Mouse (Mus musculus) limb, embryonic 15.5 days (tissue): ENCODE results near the gene Acat3. TPM values are rescaled to one million over a fixed set of nuclear protein-coding genes. Genes with fewer than 3 reads are reported as not detected.
"Not testable (repeated sequence)": the region's sequence is repeated elsewhere in the genome, so short reads cannot be mapped to it uniquely, and the experiment has no call there.

Experiments
- ATAC-seq: fragments of 200-750 bp; cut with Nextera tagmentation; 2 replicates; pipeline ENCODE4 v1.8.0; 2017; ENCODE audit warnings: low read depth, moderate TSS enrichment; ENCODE audit not compliant: insufficient number of reproducible peaks, low FRiP score, low TSS enrichment
- H3K27ac ChIP-seq: fragments of 300-500 bp; sonication (generic); 2 replicates; pipeline ENCODE4 v1.5.1; 2015; ENCODE audit warnings: moderate library complexity, mild to moderate bottlenecking, inconsistent platforms
- H3K27me3 ChIP-seq: fragments of 300-500 bp; sonication (generic); 2 replicates; pipeline ENCODE4 v1.6.1; 2015; ENCODE audit warnings: inconsistent platforms
- H3K36me3 ChIP-seq: fragments of 300-500 bp; sonication (generic); 2 replicates; pipeline ENCODE4 v1.6.1; 2015; ENCODE audit warnings: inconsistent platforms
- H3K4me1 ChIP-seq: fragments of 300-500 bp; sonication (generic); 2 replicates; pipeline ENCODE4 v1.6.1; 2015; ENCODE audit warnings: inconsistent platforms
- H3K4me2 ChIP-seq: fragments of 300-500 bp; sonication (generic); 2 replicates; pipeline ENCODE4 v1.6.1; 2015; ENCODE audit warnings: mild to moderate bottlenecking, inconsistent platforms
- H3K4me3 ChIP-seq: fragments of 300-500 bp; sonication (generic); 2 replicates; pipeline ENCODE4 v1.5.1; 2015; ENCODE audit warnings: mild to moderate bottlenecking, inconsistent platforms
- H3K9ac ChIP-seq: fragments of 300-500 bp; sonication (generic); 2 replicates; pipeline ENCODE4 v1.6.1; 2015; ENCODE audit warnings: inconsistent platforms
- H3K9me3 ChIP-seq: fragments of 300-500 bp; sonication (generic); 2 replicates; pipeline ENCODE4 v1.6.1; 2016; ENCODE audit warnings: inconsistent platforms
- WGBS: fragments of 180-500 bp; shearing (Covaris S2); methylation state at CpG from one replicate; pipeline ENCODE4 v1.1.7; 2015; 5-methylcytosine and 5-hydroxymethylcytosine counted together
- polyA plus RNA-seq: library from polyadenylated mRNA; unstranded; fragments of >200 nt; fragmentation: Nextera tagmentation; extraction: Ambion mirVana; gene quantifications from 2 replicates; pipeline ENCODE4 v1.2.1, GENCODE M21; 2015

Acat3 gene
- polyA plus RNA-seq, 1 experiment from 2014 or later: 0.72 TPM

DNA sequence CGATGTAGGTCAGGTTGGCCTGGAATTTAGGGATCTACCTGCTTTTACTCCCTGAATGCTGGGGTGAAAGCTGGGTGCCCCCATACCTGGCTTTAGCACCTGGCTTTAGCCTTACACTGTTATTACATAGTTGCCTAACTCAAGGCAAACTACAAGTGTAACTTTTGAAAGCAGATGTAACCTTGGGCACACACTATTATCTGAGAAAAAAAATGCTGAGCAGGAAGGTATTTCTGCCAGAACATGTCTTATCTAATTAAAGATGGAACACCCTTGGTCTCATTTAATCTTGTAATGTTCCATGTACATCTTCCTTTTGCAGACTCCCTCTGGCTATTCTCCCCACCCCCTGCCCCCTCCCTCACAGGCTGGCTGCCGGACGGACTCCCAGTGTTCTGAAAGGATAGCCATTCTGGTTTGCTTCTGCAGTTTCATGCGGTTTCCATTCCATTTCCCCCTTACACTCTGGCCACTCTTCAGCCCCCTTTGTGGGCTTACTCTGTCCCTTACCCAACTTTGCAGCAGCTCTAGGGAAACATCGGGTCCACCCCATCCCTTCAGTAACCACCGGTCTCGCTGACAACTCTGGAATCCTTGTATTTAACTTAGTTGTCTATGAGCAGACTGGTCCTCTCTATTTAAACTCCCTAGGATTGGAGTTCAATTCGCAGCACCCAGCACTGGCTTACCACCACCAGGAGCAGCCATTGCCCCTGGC lies 1.3 kb upstream of the Acat3 start:
- Histone ChIP-seq H3K27ac (no peak overlapping the region), H3K36me3 (peaks cover 36% of the 10 kb centered on the region), H3K9ac (no peak overlapping the region), H3K27me3 (no peaks in the 10 kb centered on the region), H3K4me2 (no peak overlapping the region), H3K4me1 (peaks cover 9% of the 10 kb centered on the region), H3K9me3 (no peaks in the 10 kb centered on the region), H3K4me3 (no peak overlapping the region)
- WGBS: 66% methylated on average over 8 of the region's 8 CpGs
- no peak for ATAC-seq

DNA sequence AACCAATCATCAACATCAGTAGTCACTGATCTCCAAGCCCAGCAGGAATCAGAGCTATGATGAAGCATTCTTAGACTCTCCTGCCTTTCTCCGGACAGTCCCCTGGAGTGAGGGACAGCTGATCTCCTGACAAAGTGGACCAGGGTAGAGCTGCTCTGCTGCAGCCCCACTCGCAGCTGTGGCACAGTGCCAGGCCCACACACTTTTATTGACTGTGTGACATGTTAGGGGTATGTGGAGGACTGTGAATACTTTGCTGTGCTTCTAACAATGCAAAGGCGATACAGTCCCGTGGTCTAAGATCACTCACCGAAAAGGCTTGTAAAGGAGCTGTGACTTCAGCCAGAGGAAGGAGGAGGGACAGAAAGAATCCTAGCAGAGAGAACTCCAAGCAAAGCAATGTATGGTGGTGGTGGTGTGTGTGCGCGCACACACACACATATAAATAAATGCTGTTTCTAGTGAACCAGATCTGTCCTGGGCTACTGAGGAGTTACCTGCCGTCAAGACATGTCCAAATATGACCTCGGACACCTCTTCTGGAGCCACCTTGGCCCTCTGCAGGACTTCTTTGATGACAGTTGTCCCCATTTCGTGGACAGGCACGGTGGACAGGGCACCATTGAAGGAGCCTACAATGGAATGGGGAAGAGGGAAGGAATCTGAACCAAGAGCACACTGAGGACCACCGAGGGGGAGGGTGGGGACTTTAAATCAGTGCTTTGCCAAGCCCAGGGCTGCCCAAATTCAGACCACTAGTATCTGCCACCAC lies 837 bp downstream of the Acat3 start:
- H3K9me3 ChIP-seq, H3K4me1 ChIP-seq, H3K27me3 ChIP-seq, ATAC-seq, H3K27ac ChIP-seq, H3K9ac ChIP-seq: not testable (repeated sequence)
- H3K4me3 ChIP-seq: peak overlapping the region; percentile 33
- H3K4me2 ChIP-seq: peak overlapping the region; percentile 53
- peaks cover 18% of the 10 kb centered on the region for H3K36me3 ChIP-seq
- WGBS: 43% methylated on average over 3 of the region's 12 CpGs

DNA sequence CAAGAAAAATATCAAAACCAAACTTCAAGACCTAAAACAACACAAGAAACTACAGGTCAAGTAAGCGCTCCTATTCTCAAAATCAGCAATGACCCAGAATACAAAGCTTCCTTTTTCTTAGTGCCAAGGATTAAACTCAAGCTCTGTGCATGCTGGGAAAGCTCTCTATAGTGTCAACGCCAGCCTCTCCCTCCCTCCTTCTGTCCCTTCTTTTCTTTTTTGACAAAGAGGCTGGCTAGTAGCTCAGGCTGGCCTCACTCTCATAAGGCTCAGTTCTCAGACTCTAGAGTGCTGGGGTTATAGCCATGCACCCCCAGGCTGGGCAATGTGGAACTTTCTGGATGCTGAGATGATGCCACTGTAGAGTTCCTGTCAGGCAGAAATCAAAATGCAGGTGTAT lies 2.3 kb downstream of the Acat3 start:
- no peak overlapping the region for H3K27ac ChIP-seq
- 68% methylated on average over 2 of the region's 2 CpGs for WGBS

DNA sequence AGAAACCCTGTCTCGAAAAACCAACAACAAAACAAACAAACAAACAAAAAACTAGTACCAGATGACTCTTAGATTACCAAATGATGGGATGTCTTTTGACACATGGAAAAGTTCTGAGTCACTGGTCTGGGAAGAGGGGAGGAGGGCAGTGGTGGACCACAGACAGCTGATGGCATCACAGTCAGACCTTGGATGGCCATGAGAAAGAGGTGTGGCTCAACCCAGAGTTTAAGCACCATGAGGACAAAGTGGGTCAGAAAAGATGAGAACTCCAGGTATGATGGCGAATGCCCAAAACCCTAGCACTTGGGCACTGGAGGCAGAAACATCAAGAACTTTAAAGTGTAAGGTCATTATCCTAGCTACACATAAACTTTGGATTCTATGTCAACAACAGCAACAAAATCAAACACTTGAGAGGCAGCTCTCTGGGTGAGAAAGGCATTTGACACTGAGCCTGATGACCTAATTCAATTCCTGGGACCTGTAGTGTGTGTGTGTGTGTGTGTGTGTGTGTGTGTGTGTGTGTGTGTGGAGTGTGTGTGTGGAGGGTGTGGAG lies 2.9 kb downstream of the Acat3 start:
- peaks cover 2% of the 10 kb centered on the region; the same call in 1 of the 2 replicates for H3K36me3 ChIP-seq
- no peak for ATAC-seq
- H3K4me3 ChIP-seq: no peak overlapping the region
- no peak overlapping the region for H3K9ac ChIP-seq
- H3K27ac ChIP-seq: no peak overlapping the region
- 74% methylated on average over 2 of the region's 2 CpGs for WGBS
- peaks cover 9% of the 10 kb centered on the region for H3K4me1 ChIP-seq
- H3K27me3 ChIP-seq: no peaks in the 10 kb centered on the region
- no peaks in the 10 kb centered on the region for H3K9me3 ChIP-seq
- no peak overlapping the region for H3K4me2 ChIP-seq

More for the DNA sequence above, 2.3 kb downstream of the Acat3 start:
- no peaks in the 10 kb centered on the region for H3K27me3 ChIP-seq
- H3K36me3 ChIP-seq: peaks cover 7% of the 10 kb centered on the region
- ATAC-seq: no peak
- no peaks in the 10 kb centered on the region for H3K9me3 ChIP-seq
- no peak overlapping the region for H3K4me2 ChIP-seq
- H3K4me1 ChIP-seq: peaks cover 9% of the 10 kb centered on the region
- H3K4me3 ChIP-seq: no peak overlapping the region
- no peak overlapping the region for H3K9ac ChIP-seq

DNA sequence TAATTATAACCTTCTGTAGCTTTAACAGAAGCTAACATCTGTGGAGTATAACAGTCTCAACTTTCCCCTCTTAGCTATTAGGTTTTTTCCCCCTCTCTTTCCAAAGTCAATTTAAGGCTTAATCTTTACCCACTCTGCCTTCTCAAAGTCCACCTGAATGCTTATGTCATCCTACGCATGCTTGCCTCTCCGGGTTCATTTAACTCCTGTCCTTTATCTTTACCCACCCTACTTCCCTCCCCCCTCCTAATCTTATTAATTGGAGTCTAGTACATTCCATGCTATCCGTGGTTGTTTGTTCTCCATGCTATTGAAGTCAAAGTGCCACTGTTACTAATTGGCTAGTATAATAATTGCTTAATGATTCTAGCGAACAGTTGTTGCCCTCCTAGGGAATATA lies 4.7 kb downstream of the Acat3 start:
- Histone ChIP-seq H3K9ac (no peak overlapping the region), H3K27me3 (no peaks in the 10 kb centered on the region), H3K36me3 (no peaks in the 10 kb centered on the region), H3K4me3 (no peak overlapping the region), H3K4me2 (no peak overlapping the region), H3K9me3 (no peaks in the 10 kb centered on the region), H3K27ac (no peak overlapping the region), H3K4me1 (peaks cover 6% of the 10 kb centered on the region)
- 49% methylated on average over 4 of the region's 4 CpGs for WGBS
- ATAC-seq: no peak

DNA sequence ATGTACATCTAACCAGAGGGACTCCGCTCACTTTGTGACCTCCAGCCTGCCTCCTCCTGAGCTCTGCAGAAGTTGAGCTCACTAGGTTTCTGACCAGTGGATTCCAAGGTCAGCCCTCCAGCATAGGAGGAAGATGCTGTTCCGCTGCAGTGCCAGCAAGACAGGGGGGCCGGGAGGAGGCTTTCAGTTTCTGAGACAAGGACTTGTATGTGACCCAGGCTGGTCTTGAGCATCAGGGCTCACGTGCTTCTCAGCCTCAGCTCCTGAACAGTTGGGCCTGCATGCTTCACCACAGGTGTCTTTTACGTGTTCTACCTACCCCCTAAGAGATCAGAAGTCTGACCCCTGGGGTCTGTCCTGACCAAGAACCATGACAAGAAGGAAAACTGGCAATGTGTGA lies 8.8 kb downstream of the Acat3 start:
- not testable (repeated sequence) for ATAC-seq, H3K9me3 ChIP-seq, H3K4me1 ChIP-seq, H3K27ac ChIP-seq, H3K36me3 ChIP-seq, H3K4me3 ChIP-seq, H3K4me2 ChIP-seq, H3K27me3 ChIP-seq, H3K9ac ChIP-seq
- 83% methylated on average over 5 of the region's 5 CpGs for WGBS

DNA sequence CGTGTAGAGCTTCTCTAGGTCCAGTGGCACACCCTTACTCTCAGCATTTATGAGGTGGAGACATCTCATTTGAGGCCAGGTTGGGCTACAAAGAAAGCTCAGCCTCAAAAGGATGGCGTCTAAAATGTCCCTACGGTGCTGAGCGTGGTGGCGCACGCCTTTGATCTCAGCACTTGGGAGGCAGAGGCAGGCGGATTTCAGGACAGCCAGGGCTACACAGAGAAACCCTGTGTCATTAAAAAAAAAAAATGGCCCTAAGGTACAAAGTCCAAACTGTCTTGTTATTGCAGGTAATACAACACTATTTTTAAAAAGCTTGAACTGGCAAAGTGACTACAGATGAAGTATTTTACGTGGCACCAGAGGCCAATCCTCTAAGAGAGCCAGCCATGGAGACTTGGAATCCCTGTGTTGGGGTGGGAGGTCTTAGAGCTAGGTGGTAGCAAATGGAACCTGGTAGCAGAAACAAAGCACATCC lies 14.7 kb downstream of the Acat3 start:
- ATAC-seq: no peak
- Histone ChIP-seq H3K4me2 (no peak overlapping the region), H3K9ac (no peak overlapping the region), H3K27me3 (no peaks in the 10 kb centered on the region), H3K36me3 (peaks cover 54% of the 10 kb centered on the region), H3K4me1 (no peaks in the 10 kb centered on the region), H3K27ac (no peak overlapping the region), H3K4me3 (no peak overlapping the region), H3K9me3 (no peaks in the 10 kb centered on the region)
- 87% methylated on average over 8 of the region's 8 CpGs for WGBS

DNA sequence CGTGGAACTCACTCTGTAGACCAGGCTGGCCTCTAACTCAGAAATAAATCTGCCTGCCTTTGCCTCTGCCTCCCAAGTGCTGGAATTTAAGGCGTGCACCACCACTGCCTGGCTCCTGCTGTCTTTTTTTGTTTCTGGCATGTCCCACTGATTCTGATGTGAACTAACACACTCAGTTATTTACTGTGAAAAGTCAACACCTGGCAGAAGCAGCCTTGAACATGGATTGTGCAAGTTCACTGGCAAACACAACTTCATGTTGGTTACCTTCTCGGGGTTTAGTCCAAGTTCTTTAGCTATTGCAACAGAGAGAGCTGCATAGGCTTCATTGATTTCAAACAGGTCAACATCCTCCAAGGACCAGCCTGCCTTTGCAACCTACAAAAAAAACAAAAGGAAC lies 15.4 kb downstream of the Acat3 start:
- H3K4me3 ChIP-seq: no peak overlapping the region
- no peak for ATAC-seq
- H3K9me3 ChIP-seq: no peaks in the 10 kb centered on the region
- no peaks in the 10 kb centered on the region for H3K27me3 ChIP-seq
- no peak overlapping the region for H3K4me2 ChIP-seq
- H3K27ac ChIP-seq: no peak overlapping the region
- peaks cover 61% of the 10 kb centered on the region for H3K36me3 ChIP-seq
- no peak overlapping the region for H3K9ac ChIP-seq
- H3K4me1 ChIP-seq: no peaks in the 10 kb centered on the region
- 89% methylated on average over 3 of the region's 3 CpGs for whole genome bisulfite sequencing

DNA sequence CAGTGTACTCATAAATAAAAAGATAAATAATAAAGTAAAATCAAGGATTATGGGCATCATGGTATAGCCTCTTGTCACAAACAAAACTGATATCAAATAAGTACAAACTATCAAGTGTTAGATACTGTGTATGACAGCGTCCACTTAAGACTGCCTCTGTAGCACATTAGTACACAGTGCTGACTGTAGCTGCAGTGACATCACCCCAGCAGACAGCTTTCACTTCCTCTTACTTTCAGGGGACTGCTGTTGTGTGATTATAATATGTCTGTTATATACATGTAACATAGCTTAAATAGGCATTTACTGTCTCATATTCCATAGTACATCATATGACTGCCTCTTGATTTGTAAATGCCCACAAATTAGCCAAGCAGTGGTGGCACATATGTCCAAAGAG lies 19.3 kb downstream of the Acat3 start:
- no peaks in the 10 kb centered on the region for H3K27me3 ChIP-seq
- H3K4me2 ChIP-seq: no peak overlapping the region
- H3K9ac ChIP-seq: no peak overlapping the region
- H3K36me3 ChIP-seq: peaks cover 66% of the 10 kb centered on the region
- no peak overlapping the region for H3K4me3 ChIP-seq
- H3K9me3 ChIP-seq: no peaks in the 10 kb centered on the region
- H3K27ac ChIP-seq: no peak overlapping the region
- peaks cover 7% of the 10 kb centered on the region; the same call in 1 of the 2 replicates for H3K4me1 ChIP-seq
- WGBS: 92% methylated on average over 1 of the region's 1 CpGs
- no peak for ATAC-seq

DNA sequence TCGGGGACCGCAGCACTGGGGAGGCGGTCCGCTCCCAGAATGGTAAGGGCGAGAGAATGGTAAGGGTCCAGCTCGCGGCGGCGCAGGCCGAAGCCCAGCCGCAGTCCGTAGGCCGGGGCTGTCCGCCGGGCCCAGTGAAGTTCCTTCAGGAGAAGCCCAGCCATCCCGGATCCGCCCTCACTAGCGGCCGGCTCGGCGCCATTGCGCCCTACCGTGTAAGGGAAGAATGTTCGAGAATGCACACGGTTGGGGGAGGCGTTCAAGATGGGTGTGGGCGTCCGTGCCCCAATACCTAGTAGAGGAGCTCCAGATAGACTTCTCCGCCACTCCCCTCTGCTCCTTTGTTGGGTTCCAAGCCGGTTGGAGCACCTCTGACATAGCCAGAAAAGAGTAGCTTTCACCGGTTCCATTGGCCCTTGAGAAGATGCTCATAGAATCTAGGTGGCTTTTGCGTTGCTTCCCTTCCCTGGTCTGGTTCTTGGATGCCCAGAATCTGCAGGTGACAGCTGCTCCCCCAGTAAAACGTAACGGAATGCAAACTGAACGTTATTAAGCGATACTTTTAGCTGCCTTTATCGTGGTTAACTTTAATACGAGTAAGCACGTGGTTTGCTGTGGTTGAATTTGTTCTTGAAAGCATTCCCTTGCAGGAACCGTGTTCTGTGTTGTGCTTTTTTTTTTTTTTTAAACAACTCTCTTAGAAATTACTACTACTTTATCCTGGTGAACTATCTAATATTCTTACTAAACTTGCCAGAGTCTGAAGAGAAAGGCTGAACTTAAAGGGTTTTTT lies 23.6 kb downstream of the Acat3 start:
- Histone ChIP-seq H3K9ac (peak overlapping the region; percentile 98), H3K4me2 (peak overlapping the region; percentile 56), H3K36me3 (peaks cover 48% of the 10 kb centered on the region), H3K4me3 (peak overlapping the region; percentile 88), H3K27ac (peak overlapping the region; percentile 92), H3K27me3 (no peaks in the 10 kb centered on the region), H3K4me1 (peaks cover 14% of the 10 kb centered on the region; the same call in 1 of the 2 replicates), H3K9me3 (no peaks in the 10 kb centered on the region)
- WGBS: under 1% methylated on average over 40 of the region's 40 CpGs
- ATAC-seq: peak; percentile 40

DNA sequence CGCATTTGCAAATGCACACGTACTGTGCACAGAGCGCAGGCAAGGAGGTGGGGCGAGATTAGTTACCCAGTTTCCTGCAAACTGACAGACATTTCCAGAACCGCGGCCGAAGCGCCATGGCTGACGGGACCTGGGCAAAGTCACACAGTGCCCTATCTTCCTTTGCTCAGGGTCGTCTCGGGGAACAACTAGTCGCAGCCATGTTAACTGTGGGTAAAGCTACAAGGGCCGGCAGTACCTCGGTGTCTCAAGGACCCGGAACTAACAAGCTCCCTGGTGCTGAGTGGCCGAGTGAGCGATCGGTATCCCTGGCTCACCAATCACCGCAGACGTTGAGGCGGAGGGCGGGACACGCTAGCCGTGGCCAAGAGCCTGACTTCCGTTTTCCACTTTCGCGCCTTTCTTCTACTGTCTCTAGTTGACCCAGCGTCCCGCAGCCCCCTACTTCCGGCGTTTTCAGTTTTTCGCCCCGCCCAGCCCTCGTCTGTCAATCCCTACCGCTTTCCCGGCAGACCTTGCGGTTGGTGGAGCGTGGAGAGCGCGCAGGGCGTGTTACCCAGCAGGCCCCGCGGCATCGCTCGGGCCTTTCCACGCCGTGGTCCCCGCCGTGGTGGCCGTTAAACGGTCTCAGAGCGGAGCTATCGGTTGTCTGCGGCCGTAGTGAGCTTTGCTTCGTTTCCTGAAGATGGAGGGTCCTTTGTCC lies 24.4 kb downstream of the Acat3 start, which contains the start of gene Mrpl18:
Gene Mrpl18, minus strand, starts transcription at position 465 of the 703 bp plus-strand sequence.
- WGBS: under 1% methylated on average over 56 of the region's 56 CpGs
- peaks cover 14% of the 10 kb centered on the region; the same call in 1 of the 2 replicates for H3K4me1 ChIP-seq
- no peaks in the 10 kb centered on the region for H3K9me3 ChIP-seq
- peak within 1 kb of the TSS; percentile 79 for H3K4me2 ChIP-seq
- peak within 1 kb of the TSS; percentile 98 for H3K9ac ChIP-seq
- no peaks in the 10 kb centered on the region for H3K27me3 ChIP-seq
- peaks cover 49% of the 10 kb centered on the region for H3K36me3 ChIP-seq
- H3K4me3 ChIP-seq: peak within 1 kb of the TSS; percentile 88
- H3K27ac ChIP-seq: peak within 1 kb of the TSS; percentile 92
- peak; percentile 100 for ATAC-seq
